9 mouse cellular contexts compared by ENCODE assay signal in the genomic region with DNA sequence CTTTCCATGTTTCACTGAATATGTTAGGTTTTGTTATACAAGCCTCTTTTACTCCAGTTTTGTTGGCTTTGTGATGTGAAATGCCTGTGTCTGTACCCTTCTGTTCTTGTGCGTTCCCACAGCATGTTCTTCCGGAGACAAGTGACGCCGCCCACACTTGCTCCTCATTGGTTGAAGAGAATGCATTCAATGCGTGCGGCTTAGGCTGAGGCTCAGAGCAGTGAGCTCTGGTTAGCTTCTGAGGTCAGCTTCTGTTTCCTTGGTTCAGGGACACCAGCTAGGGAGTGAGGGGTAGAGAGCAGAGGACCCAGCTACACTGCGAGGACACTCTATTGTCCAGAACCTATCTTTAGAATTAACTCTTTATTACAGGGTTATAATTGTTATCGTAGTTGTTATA. TPM values are rescaled to one million over a fixed set of nuclear protein-coding genes. Genes with fewer than 3 reads are reported as not detected.
DNase-seq lines count a peak whose midpoint lies in the region; ATAC-seq and TF ChIP-seq lines count a peak whose summit lies in the region.
"Had no signal": no experiment of that assay in that cellular context is flagged by ENCODE, and none has a peak within 500 bp of the region (broad histone marks: within the 10 kb centered on the region; RNA-seq: fewer than 3 reads in every experiment).

No protein-coding gene starts in this region.

- H3K9me3 ChIP-seq in hindbrain, embryonic 14.5 days (ENCODE audit: control insufficient read depth, low read length): no peaks in the 10 kb centered on the region
- H3K9me3 ChIP-seq in lung, postnatal 0 days (ENCODE audit: low read length): no peaks in the 10 kb centered on the region
- H3K9me3 ChIP-seq: embryonic facial prominence, embryonic 15.5 days had no signal

- H3K27ac ChIP-seq in hindbrain, embryonic 14.5 days: no peak overlapping the region
- no peak overlapping the region for H3K27ac ChIP-seq in lung, postnatal 0 days (ENCODE audit: low read length)
- H3K27ac ChIP-seq: embryonic facial prominence, embryonic 15.5 days had no signal

- WGBS in hindbrain, embryonic 14.5 days: 15% methylated on average over 8 of the region's 8 CpGs
- 16% methylated on average over 8 of the region's 8 CpGs for WGBS in lung, postnatal 0 days

- no peak for TF ChIP-seq EP300 in lung, postnatal 0 days (IDR thresholded peaks at IDR 0.05)

- no peaks in the 10 kb centered on the region for H3K36me3 ChIP-seq in hindbrain, embryonic 14.5 days (replicated peaks; ENCODE audit: control insufficient read depth, insufficient read depth)
- no peaks in the 10 kb centered on the region for H3K36me3 ChIP-seq in lung, postnatal 0 days (ENCODE audit: insufficient read depth, low read length)
- H3K36me3 ChIP-seq: embryonic facial prominence, embryonic 15.5 days had no signal

- H3K27me3 ChIP-seq in hindbrain, embryonic 14.5 days (ENCODE audit: control insufficient read depth, insufficient read depth, low read length): no peaks in the 10 kb centered on the region
- H3K27me3 ChIP-seq in lung, postnatal 0 days (replicated peaks; ENCODE audit: insufficient read depth, low read length): no peaks in the 10 kb centered on the region
- H3K27me3 ChIP-seq: embryonic facial prominence, embryonic 15.5 days had no signal

- no peak overlapping the region for H3K9ac ChIP-seq in hindbrain, embryonic 14.5 days
- H3K9ac ChIP-seq in lung, postnatal 0 days (replicated peaks; ENCODE audit: low read depth): no peak overlapping the region
- H3K9ac ChIP-seq: embryonic facial prominence, embryonic 15.5 days had no signal

- H3K4me3 ChIP-seq in hindbrain, embryonic 14.5 days (replicated peaks; ENCODE audit: low read length): no peak overlapping the region
- no peak overlapping the region for H3K4me3 ChIP-seq in lung, postnatal 0 days (ENCODE audit: low read depth, low read length)
- H3K4me3 ChIP-seq: embryonic facial prominence, embryonic 15.5 days had no signal

- peak; percentile 80 for DNase-seq in Muller cell, postnatal 12 days (ENCODE audit: inconsistent ontology term)
- DNase-seq in cerebellum, adult 9-11 months: peak; percentile 18
- peak; percentile 71 to 72 for DNase-seq in frontal cortex, postnatal 25 days (ENCODE audit: low spot score in 2 of 2)
- peak; percentile 97 for DNase-seq in hindbrain, embryonic 14.5 days (ENCODE audit: low spot score)
- DNase-seq in layer of hippocampus, postnatal 10 days (ENCODE audit: low spot score in 2 of 2): peak; percentile 83 to 85
- peak; percentile 84 for DNase-seq in lung, postnatal 0 days (ENCODE audit: low spot score)
- peak; percentile 70 for DNase-seq in ovary, postnatal 14 days (ENCODE audit: low spot score)
- peak; percentile 90 for DNase-seq in thymus, postnatal 0 days (ENCODE audit: low spot score)

- no peak overlapping the region for H3K4me2 ChIP-seq in hindbrain, embryonic 14.5 days (replicated peaks)
- no peak overlapping the region for H3K4me2 ChIP-seq in lung, postnatal 0 days (replicated peaks; ENCODE audit: low read depth, low read length)
- H3K4me2 ChIP-seq: embryonic facial prominence, embryonic 15.5 days had no signal

- ATAC-seq in hindbrain, embryonic 14.5 days (ENCODE audit: low FRiP score): peak; percentile 91
- ATAC-seq in lung, postnatal 0 days: peak; percentile 91

- no peak for TF ChIP-seq CTCF in lung, postnatal 0 days (IDR thresholded peaks at IDR 0.05)

- H3K4me1 ChIP-seq in hindbrain, embryonic 14.5 days (replicated peaks; ENCODE audit: control insufficient read depth, insufficient read depth, low read length): no peaks in the 10 kb centered on the region; the same call in 1 of the 2 replicates
- no peaks in the 10 kb centered on the region for H3K4me1 ChIP-seq in lung, postnatal 0 days (ENCODE audit: insufficient read depth, low read depth, low read length)

RNA-seq across cellular contexts. Expression of a gene that starts 4.0 kb away (rescaled TPM):
- polyA plus RNA-seq in hindbrain, embryonic 14.5 days (2014; fragmentation: Nextera tagmentation; extraction: Ambion mirVana): 0.31 and 0.58 TPM in 2 replicates
- under 1 TPM; 0.64 to 0.69 TPM for total RNA-seq in layer of hippocampus, postnatal 10 days (2021)
- polyA plus RNA-seq in lung, postnatal 0 days (2015; fragmentation: Nextera tagmentation; extraction: Ambion mirVana): 15.8 and 20.6 TPM in 2 replicates
- 991 and 995 TPM in 2 replicates for polyA plus RNA-seq in thymus, postnatal 0 days (2015; fragmentation: Nextera tagmentation; extraction: Ambion mirVana)

RNA-seq across cellular contexts. Expression of a gene that starts 14.1 kb away (rescaled TPM):
- polyA plus RNA-seq in hindbrain, embryonic 14.5 days (2014; fragmentation: Nextera tagmentation; extraction: Ambion mirVana): 3.9 and 4.2 TPM in 2 replicates
- total RNA-seq in layer of hippocampus, postnatal 10 days (2021): 1 to 10 TPM; 1.3 to 2.3 TPM
- polyA plus RNA-seq in lung, postnatal 0 days (2015; fragmentation: Nextera tagmentation; extraction: Ambion mirVana): 11.9 and 12.6 TPM in 2 replicates
- polyA plus RNA-seq in thymus, postnatal 0 days (2015; fragmentation: Nextera tagmentation; extraction: Ambion mirVana): 574 and 589 TPM in 2 replicates

RNA-seq across cellular contexts. Expression of a gene that starts 33.9 kb away (rescaled TPM):
- polyA plus RNA-seq in hindbrain, embryonic 14.5 days (2014; fragmentation: Nextera tagmentation; extraction: Ambion mirVana): 0.12 and 0.35 TPM in 2 replicates
- total RNA-seq in layer of hippocampus, postnatal 10 days (2021): not detected
- polyA plus RNA-seq in lung, postnatal 0 days (2015; fragmentation: Nextera tagmentation; extraction: Ambion mirVana): not detected in 2 replicates
- 2.3 and 3.1 TPM in 2 replicates for polyA plus RNA-seq in thymus, postnatal 0 days (2015; fragmentation: Nextera tagmentation; extraction: Ambion mirVana)
- polyA plus RNA-seq: embryonic facial prominence, embryonic 15.5 days had no signal

RNA-seq across cellular contexts. Expression of a gene that starts 34.1 kb away (rescaled TPM):
- polyA plus RNA-seq in hindbrain, embryonic 14.5 days (2014; fragmentation: Nextera tagmentation; extraction: Ambion mirVana): 0.80 and 1.8 TPM in 2 replicates
- total RNA-seq in layer of hippocampus, postnatal 10 days (2021): 1 to 10 TPM; 1.6 to 1.8 TPM
- polyA plus RNA-seq in lung, postnatal 0 days (2015; fragmentation: Nextera tagmentation; extraction: Ambion mirVana): 17.8 and 19.2 TPM in 2 replicates
- 1,510 and 1,544 TPM in 2 replicates for polyA plus RNA-seq in thymus, postnatal 0 days (2015; fragmentation: Nextera tagmentation; extraction: Ambion mirVana)

RNA-seq across cellular contexts. Expression of a gene that starts 52.9 kb away (rescaled TPM):
- polyA plus RNA-seq in hindbrain, embryonic 14.5 days (2014; fragmentation: Nextera tagmentation; extraction: Ambion mirVana): not detected in 2 replicates
- under 1 TPM; 0.18 to 0.33 TPM for total RNA-seq in layer of hippocampus, postnatal 10 days (2021)
- polyA plus RNA-seq in lung, postnatal 0 days (2015; fragmentation: Nextera tagmentation; extraction: Ambion mirVana): 0.43 and 1.2 TPM in 2 replicates
- 2.6 and 2.8 TPM in 2 replicates for polyA plus RNA-seq in thymus, postnatal 0 days (2015; fragmentation: Nextera tagmentation; extraction: Ambion mirVana)

Comparison
In these comparisons a context has a peak if more than half of its experiments do, and no peak if none do; other contexts are left out.
1. DNase-seq: peak in every context shown above with its lines; median percentile 97 in hindbrain, embryonic 14.5 days; 90 in thymus, postnatal 0 days; 84 in layer of hippocampus, postnatal 10 days; 84 in lung, postnatal 0 days; 80 in Muller cell, postnatal 12 days; 72 in frontal cortex, postnatal 25 days; 70 in ovary, postnatal 14 days; 18 in cerebellum, adult 9-11 months.
2. RNA of a gene that starts 4.0 kb away (polyA plus RNA-seq): 991 to 995 TPM in thymus, postnatal 0 days; 15.8 to 20.6 TPM in lung, postnatal 0 days and 0.31 to 0.58 TPM in hindbrain, embryonic 14.5 days; every median in the first group is over 10 times any median in the second.
3. RNA of a gene that starts 14.1 kb away (polyA plus RNA-seq): 574 to 589 TPM in thymus, postnatal 0 days; 11.9 to 12.6 TPM in lung, postnatal 0 days and 3.9 to 4.2 TPM in hindbrain, embryonic 14.5 days; every median in the first group is over 10 times any median in the second.